Mouse (Mus musculus) cortical plate, adult 2 months (tissue): ENCODE measurements around the gene Cmtm7.

Experiments
- CTCF ChIP-seq: fragments of 200-500 bp; IDR thresholded peaks from 2 replicates; pipeline ENCODE4 v1.5.1; 2011; ENCODE audit warnings: mild to moderate bottlenecking, control low read depth, low read length; ENCODE audit not compliant: insufficient read depth; ENCODE audit errors: extremely low read depth
- POLR2A ChIP-seq: fragments of 200-500 bp; IDR thresholded peaks from 2 replicates; pipeline ENCODE4 v1.6.1; 2011; ENCODE audit warnings: mild to moderate bottlenecking, low read length, control low read depth; ENCODE audit not compliant: insufficient read depth; ENCODE audit errors: extremely low read depth

DNA sequence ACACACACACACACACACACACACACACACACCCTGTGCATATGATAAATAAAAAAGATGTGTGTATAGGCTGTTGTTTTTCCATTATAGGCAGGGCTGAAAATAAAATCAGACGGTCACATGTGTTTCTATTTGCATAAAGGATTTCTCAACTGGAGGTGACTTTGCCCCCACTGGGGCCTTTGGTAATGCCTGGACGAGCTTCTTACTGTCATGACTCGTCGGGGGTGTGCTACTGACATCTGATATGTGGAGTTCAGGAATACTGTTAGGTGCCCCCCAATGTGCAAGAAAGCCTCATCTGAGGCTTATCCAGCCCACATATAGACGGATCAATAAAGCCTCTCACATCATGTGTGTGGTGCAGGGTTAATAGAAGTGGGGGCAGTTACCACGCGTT, 35.4 kb upstream of the Cmtm7 start:
- no peak for TF ChIP-seq CTCF
- no peak for TF ChIP-seq POLR2A
